Mouse (Mus musculus) stomach, embryonic 15.5 days (tissue): ENCODE measurements around the gene Il27. TPM values are rescaled to one million over a fixed set of nuclear protein-coding genes. Genes with fewer than 3 reads are reported as not detected.
"Not testable (repeated sequence)": the region's sequence is repeated elsewhere in the genome, so short reads cannot be mapped to it uniquely, and the experiment has no call there.

ENCODE experiments used
- ATAC-seq: fragments of 200-750 bp; cut with Nextera tagmentation; 2 replicates; pipeline ENCODE4 v1.8.0; 2017; ENCODE audit warnings: low read depth, moderate number of reproducible peaks, moderate TSS enrichment; ENCODE audit not compliant: insufficient read depth, low FRiP score
- H3K27ac ChIP-seq: fragments of 300-500 bp; sonication (generic); 2 replicates; pipeline ENCODE4 v1.5.1; 2015; ENCODE audit warnings: mild to moderate bottlenecking, inconsistent platforms
- H3K27me3 ChIP-seq: fragments of 300-500 bp; sonication (generic); replicated peaks from 2 replicates; pipeline ENCODE4 v1.6.1; 2015; ENCODE audit warnings: inconsistent platforms
- H3K36me3 ChIP-seq: fragments of 300-500 bp; sonication (generic); 2 replicates; pipeline ENCODE4 v1.6.1; 2015; ENCODE audit warnings: inconsistent platforms
- H3K4me1 ChIP-seq: fragments of 300-500 bp; sonication (generic); 2 replicates; pipeline ENCODE4 v1.6.1; 2015; ENCODE audit warnings: inconsistent platforms
- H3K4me2 ChIP-seq: fragments of 300-500 bp; sonication (generic); 2 replicates; pipeline ENCODE4 v1.6.1; 2015; ENCODE audit warnings: mild to moderate bottlenecking, inconsistent platforms
- H3K4me3 ChIP-seq: fragments of 300-500 bp; sonication (generic); replicated peaks from 2 replicates; pipeline ENCODE4 v1.5.1; 2015; ENCODE audit warnings: inconsistent platforms
- H3K9ac ChIP-seq: fragments of 300-500 bp; sonication (generic); 2 replicates; pipeline ENCODE4 v1.6.1; 2015; ENCODE audit warnings: inconsistent platforms
- H3K9me3 ChIP-seq: fragments of 300-500 bp; sonication (generic); 2 replicates; pipeline ENCODE4 v1.6.1; 2016; ENCODE audit warnings: inconsistent platforms
- WGBS: fragments of 180-500 bp; shearing (Covaris S2); methylation state at CpG from one replicate; pipeline ENCODE4 v1.1.7; 2015; 5-methylcytosine and 5-hydroxymethylcytosine counted together
- polyA plus RNA-seq: library from polyadenylated mRNA; unstranded; fragments of >200 nt; fragmentation: Nextera tagmentation; extraction: Ambion mirVana; gene quantifications from 2 replicates; pipeline ENCODE4 v1.2.1, GENCODE M21; 2015

Gene Il27
- 0.13 and 0.26 TPM in 2 replicates for polyA plus RNA-seq

- H3K4me3 ChIP-seq = no peak within 1 kb of the TSS
- no peaks in the 10 kb centered on the region for H3K4me1 ChIP-seq
- 77% methylated on average over 11 of the region's 11 CpGs for WGBS
- no peak within 1 kb of the TSS for H3K9ac ChIP-seq
- H3K27ac ChIP-seq = no peak within 1 kb of the TSS
- no peaks in the 10 kb centered on the region for H3K36me3 ChIP-seq
- H3K9me3 ChIP-seq = no peaks in the 10 kb centered on the region
- H3K4me2 ChIP-seq = no peak within 1 kb of the TSS
- ATAC-seq = no peak; the same call in 1 of the 2 replicates
- H3K27me3 ChIP-seq = no peaks in the 10 kb centered on the region
These were observed at the start of gene Il27 for GRCm38 (mm10) chr7:126594862-126595561. Gene Il27 (minus strand): TSS chr7:126594941.

GRCm38 (mm10) chr7:126644345-126644744 lies 49.6 kb upstream of the Il27 start:
- no peak overlapping the region for H3K27ac ChIP-seq
- WGBS = 62% methylated on average over 3 of the region's 3 CpGs
- H3K27me3 ChIP-seq = no peaks in the 10 kb centered on the region
- no peak overlapping the region for H3K4me3 ChIP-seq
- H3K9ac ChIP-seq = no peak overlapping the region
- H3K4me2 ChIP-seq = no peak overlapping the region
- no peaks in the 10 kb centered on the region for H3K4me1 ChIP-seq
- H3K9me3 ChIP-seq = no peaks in the 10 kb centered on the region
- no peak for ATAC-seq
- no peaks in the 10 kb centered on the region for H3K36me3 ChIP-seq

GRCm38 (mm10) chr7:126643244-126643617 lies 48.5 kb upstream of the Il27 start:
- WGBS = 62% methylated on average over 3 of the region's 3 CpGs
- H3K9me3 ChIP-seq, H3K4me1 ChIP-seq, H3K36me3 ChIP-seq, ATAC-seq, H3K27me3 ChIP-seq, H3K27ac ChIP-seq, H3K4me2 ChIP-seq, H3K4me3 ChIP-seq, H3K9ac ChIP-seq: not testable (repeated sequence)

- Histone ChIP-seq H3K4me2 (no peak overlapping the region), H3K27me3 (no peaks in the 10 kb centered on the region), H3K9ac (no peak overlapping the region), H3K9me3 (no peaks in the 10 kb centered on the region), H3K4me1 (no peaks in the 10 kb centered on the region), H3K27ac (no peak overlapping the region), H3K4me3 (no peak overlapping the region), H3K36me3 (no peaks in the 10 kb centered on the region)
- 66% methylated on average over 5 of the region's 5 CpGs for WGBS
- no peak for ATAC-seq
These were observed 48.0 kb upstream of the Il27 start for GRCm38 (mm10) chr7:126642545-126643243.

- Histone ChIP-seq H3K36me3 (no peaks in the 10 kb centered on the region), H3K27me3 (no peaks in the 10 kb centered on the region), H3K27ac (peak overlapping the region; percentile 65; the same call in 1 of the 2 replicates), H3K4me1 (no peaks in the 10 kb centered on the region), H3K9me3 (no peaks in the 10 kb centered on the region), H3K9ac (no peak overlapping the region), H3K4me2 (no peak overlapping the region), H3K4me3 (no peak overlapping the region)
- peak; percentile 78; the same call in 1 of the 2 replicates for ATAC-seq
- 15% methylated on average over 4 of the region's 4 CpGs for WGBS
These were observed 42.2 kb upstream of the Il27 start for GRCm38 (mm10) chr7:126636733-126637520.

- no peaks in the 10 kb centered on the region for H3K4me1 ChIP-seq
- no peak for ATAC-seq
- H3K9ac ChIP-seq = no peak overlapping the region
- H3K27ac ChIP-seq = no peak overlapping the region
- no peak overlapping the region for H3K4me3 ChIP-seq
- no peak overlapping the region for H3K4me2 ChIP-seq
- H3K27me3 ChIP-seq = no peaks in the 10 kb centered on the region
- H3K36me3 ChIP-seq = no peaks in the 10 kb centered on the region
- H3K9me3 ChIP-seq = no peaks in the 10 kb centered on the region
These were observed 40.6 kb upstream of the Il27 start for GRCm38 (mm10) chr7:126635375-126635774.

GRCm38 (mm10) chr7:126632478-126632877 lies 37.7 kb upstream of the Il27 start:
- H3K9ac ChIP-seq = no peak overlapping the region
- no peak overlapping the region for H3K4me2 ChIP-seq
- H3K36me3 ChIP-seq = no peaks in the 10 kb centered on the region
- no peak for ATAC-seq
- H3K27me3 ChIP-seq = no peaks in the 10 kb centered on the region
- no peaks in the 10 kb centered on the region for H3K4me1 ChIP-seq
- H3K9me3 ChIP-seq = no peaks in the 10 kb centered on the region
- WGBS = 77% methylated on average over 2 of the region's 2 CpGs
- no peak overlapping the region for H3K4me3 ChIP-seq
- no peak overlapping the region for H3K27ac ChIP-seq

GRCm38 (mm10) chr7:126630824-126631518 lies 36.2 kb upstream of the Il27 start, which contains the start of gene Nupr1:
Gene Nupr1 (minus strand): TSS chr7:126630861.
- H3K27ac ChIP-seq = peak within 1 kb of the TSS; percentile 75

GRCm38 (mm10) chr7:126629915-126630314 lies 35.2 kb upstream of the Il27 start:
- no peak overlapping the region for H3K4me3 ChIP-seq
- H3K36me3 ChIP-seq = no peaks in the 10 kb centered on the region
- H3K9me3 ChIP-seq = no peaks in the 10 kb centered on the region
- H3K27me3 ChIP-seq = no peaks in the 10 kb centered on the region
- 0 out of 2 replicates have a peak, but pooled peaks cover 11% of the 10 kb centered on the region for H3K4me1 ChIP-seq
- WGBS = 39% methylated on average over 3 of the region's 3 CpGs
- ATAC-seq = no peak
- H3K27ac ChIP-seq = peak overlapping the region; percentile 13; the same call in 1 of the 2 replicates
- no peak overlapping the region for H3K9ac ChIP-seq
- no peak overlapping the region for H3K4me2 ChIP-seq

More at GRCm38 (mm10) chr7:126630824-126631518, 36.2 kb upstream of the Il27 start, which contains the start of gene Nupr1:
- no peak within 1 kb of the TSS for H3K4me2 ChIP-seq
- ATAC-seq = peak; percentile 77
- no peaks in the 10 kb centered on the region for H3K9me3 ChIP-seq
- H3K4me3 ChIP-seq = no peak within 1 kb of the TSS
- WGBS = 67% methylated on average over 4 of the region's 4 CpGs
- no peaks in the 10 kb centered on the region for H3K27me3 ChIP-seq
- 0 out of 2 replicates have a peak, but pooled peaks cover 3% of the 10 kb centered on the region for H3K4me1 ChIP-seq
- H3K36me3 ChIP-seq = no peaks in the 10 kb centered on the region
- H3K9ac ChIP-seq = no peak within 1 kb of the TSS

GRCm38 (mm10) chr7:126628111-126628510 lies 33.4 kb upstream of the Il27 start:
- no peak overlapping the region for H3K9ac ChIP-seq
- no peak overlapping the region for H3K27ac ChIP-seq
- H3K4me1 ChIP-seq = 0 out of 2 replicates have a peak, but pooled peaks cover 11% of the 10 kb centered on the region
- no peaks in the 10 kb centered on the region for H3K36me3 ChIP-seq
- H3K4me2 ChIP-seq = no peak overlapping the region
- no peaks in the 10 kb centered on the region for H3K27me3 ChIP-seq
- WGBS = 56% methylated on average over 6 of the region's 6 CpGs
- no peaks in the 10 kb centered on the region for H3K9me3 ChIP-seq
- H3K4me3 ChIP-seq = no peak overlapping the region
- ATAC-seq = no peak
